Mouse (Mus musculus) heart, postnatal 0 days (tissue): ENCODE data around the gene Ccdc34. TPM values are rescaled to one million over a fixed set of nuclear protein-coding genes. Genes with fewer than 3 reads are reported as not detected.

Experiments
- ATAC-seq: fragments of 200-750 bp; cut with Nextera tagmentation; 2 replicates; pipeline ENCODE4 v1.8.0; 2017; ENCODE audit warnings: low read depth, moderate number of reproducible peaks, moderate library complexity; ENCODE audit not compliant: insufficient read depth
- DNase-seq: peaks from one replicate; pipeline ENCODE4 v3.0.0-alpha.2; 2016; ENCODE audit warnings: low spot score
- H3K27ac ChIP-seq: fragments of 300-500 bp; sonication (generic); 2 replicates; pipeline ENCODE4 v1.5.1; 2014; ENCODE audit warnings: low read depth, mild to moderate bottlenecking
- H3K27me3 ChIP-seq: fragments of 300-500 bp; sonication (generic); 2 replicates; pipeline ENCODE4 v1.6.1; 2014; ENCODE audit warnings: low read length, mixed read lengths; ENCODE audit not compliant: control insufficient read depth, insufficient read depth
- H3K36me3 ChIP-seq: fragments of 300-500 bp; sonication (generic); replicated peaks from 2 replicates; pipeline ENCODE4 v1.6.1; 2014; ENCODE audit warnings: low read length, mixed read lengths; ENCODE audit not compliant: control insufficient read depth, insufficient read depth
- H3K4me1 ChIP-seq: fragments of 300-500 bp; sonication (generic); 2 replicates; pipeline ENCODE4 v1.6.1; 2014; ENCODE audit warnings: antibody characterized with exemption; ENCODE audit not compliant: control insufficient read depth, insufficient read depth
- H3K4me2 ChIP-seq: fragments of 300-500 bp; sonication (generic); 2 replicates; pipeline ENCODE4 v1.6.1; 2014; ENCODE audit warnings: low read depth, mild to moderate bottlenecking, low read length, moderate library complexity
- H3K4me3 ChIP-seq: fragments of 300-500 bp; sonication (generic); 2 replicates; pipeline ENCODE4 v1.5.1; 2014; ENCODE audit warnings: low read depth, low read length
- H3K9ac ChIP-seq: fragments of 300-500 bp; sonication (generic); replicated peaks from 2 replicates; pipeline ENCODE4 v1.6.1; 2014; ENCODE audit warnings: low read depth, low read length, mixed read lengths
- H3K9me3 ChIP-seq: fragments of 300-500 bp; sonication (generic); replicated peaks from 2 replicates; pipeline ENCODE4 v1.6.1; 2016; ENCODE audit warnings: low read length; ENCODE audit not compliant: control insufficient read depth
- CTCF ChIP-seq: IDR thresholded peaks from 2 replicates; pipeline ENCODE4 v1.5.1; 2016; ENCODE audit warnings: antibody characterized with exemption, control low read depth, low read depth
- EP300 ChIP-seq: IDR thresholded peaks from 2 replicates; pipeline ENCODE4 v1.6.1; 2016; ENCODE audit warnings: antibody characterized with exemption, low read depth
- WGBS: fragments of 180-500 bp; shearing (Covaris S2); extraction: QIAGEN DNeasy Blood & Tissue Kit; methylation state at CpG from one replicate; pipeline ENCODE4 v1.1.7; 2014; 5-methylcytosine and 5-hydroxymethylcytosine counted together
- polyA plus RNA-seq: library from polyadenylated mRNA; unstranded; fragments of >200 nt; fragmentation: Nextera tagmentation; extraction: Ambion mirVana; gene quantifications from 2 replicates; pipeline ENCODE4 v1.2.1, GENCODE M21; 2015
- total RNA-seq: library from RNA; depleted of rRNA; stranded (reverse); fragments of >200 nt; gene quantifications from 2 replicates; pipeline ENCODE4 v1.2.3, GENCODE M21; 2014; ENCODE audit warnings: low replicate concordance

Ccdc34 gene
- total and polyA plus RNA-seq, 2 experiments from 2014 or later = 6.9 to 16.5 TPM

- DNase-seq (no peak), ATAC-seq (no peak)
- Histone ChIP-seq H3K4me3 (no peak overlapping the region), H3K4me2 (no peak overlapping the region), H3K36me3 (no peaks in the 10 kb centered on the region), H3K9me3 (no peaks in the 10 kb centered on the region), H3K4me1 (peaks cover 26% of the 10 kb centered on the region), H3K27me3 (no peaks in the 10 kb centered on the region), H3K27ac (peak overlapping the region; percentile 85), H3K9ac (no peak overlapping the region)
- 48% methylated on average over 2 of the region's 2 CpGs for WGBS
- TF ChIP-seq EP300 (no peak), CTCF (no peak)
Observed at GRCm38 (mm10) chr2:110176761-110177400, 159.3 kb downstream of the Ccdc34 start.

- 33% methylated on average over 2 of the region's 2 CpGs for WGBS
- H3K9me3 ChIP-seq = no peaks in the 10 kb centered on the region
- H3K4me2 ChIP-seq = no peak overlapping the region
- no peaks in the 10 kb centered on the region for H3K36me3 ChIP-seq
- TF ChIP-seq CTCF (no peak), EP300 (no peak)
- no peak overlapping the region for H3K4me3 ChIP-seq
- H3K9ac ChIP-seq = no peak overlapping the region
- H3K27me3 ChIP-seq = no peaks in the 10 kb centered on the region
- peaks cover 31% of the 10 kb centered on the region for H3K4me1 ChIP-seq
- peak; percentile 12; the same call in 1 of the 2 replicates for ATAC-seq
- H3K27ac ChIP-seq = peak overlapping the region; percentile 85
- DNase-seq = no peak
Observed at GRCm38 (mm10) chr2:110177406-110177805, 159.8 kb downstream of the Ccdc34 start.

- DNase-seq = peak; percentile 79
- Histone ChIP-seq H3K36me3 (no peaks in the 10 kb centered on the region), H3K4me2 (no peak overlapping the region), H3K27me3 (no peaks in the 10 kb centered on the region), H3K4me1 (peaks cover 36% of the 10 kb centered on the region), H3K4me3 (no peak overlapping the region), H3K9me3 (no peaks in the 10 kb centered on the region), H3K27ac (peak overlapping the region; percentile 85), H3K9ac (no peak overlapping the region)
- peak; percentile 68 for ATAC-seq
- no peak for TF ChIP-seq EP300
- WGBS = 17% methylated on average over 7 of the region's 7 CpGs
Observed at GRCm38 (mm10) chr2:110177879-110178278, 160.3 kb downstream of the Ccdc34 start.

GRCm38 (mm10) chr2:110179669-110180315 is 162.2 kb downstream of the Ccdc34 start:
- peaks cover 41% of the 10 kb centered on the region for H3K4me1 ChIP-seq
- no peak for TF ChIP-seq EP300
- no peak for TF ChIP-seq CTCF
- 18% methylated on average over 10 of the region's 10 CpGs for WGBS
- DNase-seq = no peak
- H3K27ac ChIP-seq = peak overlapping the region; percentile 68
- H3K4me3 ChIP-seq = no peak overlapping the region
- no peaks in the 10 kb centered on the region for H3K27me3 ChIP-seq
- H3K36me3 ChIP-seq = no peaks in the 10 kb centered on the region
- H3K9ac ChIP-seq = no peak overlapping the region
- H3K4me2 ChIP-seq = no peak overlapping the region
- H3K9me3 ChIP-seq = no peaks in the 10 kb centered on the region
- ATAC-seq = 0 out of 2 replicates have a peak, but pooled peaks have one; percentile 25

- Histone ChIP-seq H3K4me3 (no peak overlapping the region), H3K9ac (no peak overlapping the region), H3K4me2 (no peak overlapping the region), H3K9me3 (no peaks in the 10 kb centered on the region), H3K4me1 (peaks cover 41% of the 10 kb centered on the region), H3K27me3 (no peaks in the 10 kb centered on the region), H3K36me3 (no peaks in the 10 kb centered on the region), H3K27ac (peak overlapping the region; percentile 68)
- no peak for DNase-seq
- TF ChIP-seq EP300 = no peak
- no peak for ATAC-seq
- 55% methylated on average over 7 of the region's 7 CpGs for WGBS
Observed at GRCm38 (mm10) chr2:110180316-110180670, 162.7 kb downstream of the Ccdc34 start.
